Mouse (Mus musculus): ENCODE measurements around the gene Wdr75. TPM values are rescaled to one million over a fixed set of nuclear protein-coding genes. Genes with fewer than 3 reads are reported as not detected.

Gene Wdr75
- polyA plus RNA-seq, 1 experiment: 32.5 TPM

GRCm38 (mm10) chr1:45864564-45865014 lies 69.6 kb downstream of the Wdr75 start:
- H3K27ac ChIP-seq (ENCODE audit: insufficient read depth, low read length): no peak overlapping the region
- TF ChIP-seq POLR2A (IDR thresholded peaks at IDR 0.05; ENCODE audit: extremely low read depth, insufficient read depth, low read length) (no peak), CTCF (IDR thresholded peaks at IDR 0.05; ENCODE audit: extremely low read depth, insufficient read depth, low read length) (no peak)
- no peak overlapping the region for H3K4me3 ChIP-seq (ENCODE audit: insufficient read depth, low read length)
- H3K4me1 ChIP-seq (ENCODE audit: control insufficient read depth, insufficient read depth, low read length): no peaks in the 10 kb centered on the region; the same call in 1 of the 2 replicates

DNA sequence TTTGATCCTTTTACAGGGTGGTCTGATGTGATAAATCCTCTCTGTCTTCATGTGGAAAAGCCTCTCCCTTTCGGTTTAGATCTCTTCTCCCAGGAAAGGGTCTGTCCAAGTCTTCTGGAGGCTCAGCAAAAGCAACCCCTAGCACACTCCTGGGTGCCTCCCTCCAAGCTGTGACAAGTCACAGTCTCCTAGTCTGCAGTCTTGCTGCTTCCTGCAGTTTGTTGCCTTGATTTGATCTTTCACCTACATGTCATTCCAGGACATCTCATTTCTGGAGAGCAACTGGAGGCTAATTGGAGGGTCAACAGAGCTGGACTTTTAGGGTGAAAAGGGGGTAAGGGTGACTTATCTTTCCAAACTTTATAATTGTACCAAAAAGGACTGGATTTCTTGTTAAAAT lies 70.3 kb downstream of the Wdr75 start:
- Histone ChIP-seq H3K4me3 (ENCODE audit: insufficient read depth, low read length) (no peak overlapping the region), H3K4me1 (ENCODE audit: control insufficient read depth, insufficient read depth, low read length) (no peaks in the 10 kb centered on the region), H3K27ac (ENCODE audit: insufficient read depth, low read length) (no peak overlapping the region)
- no peak for TF ChIP-seq POLR2A (IDR thresholded peaks at IDR 0.05; ENCODE audit: extremely low read depth, insufficient read depth, low read length)
- TF ChIP-seq CTCF (IDR thresholded peaks at IDR 0.05; ENCODE audit: extremely low read depth, insufficient read depth, low read length): no peak

DNA sequence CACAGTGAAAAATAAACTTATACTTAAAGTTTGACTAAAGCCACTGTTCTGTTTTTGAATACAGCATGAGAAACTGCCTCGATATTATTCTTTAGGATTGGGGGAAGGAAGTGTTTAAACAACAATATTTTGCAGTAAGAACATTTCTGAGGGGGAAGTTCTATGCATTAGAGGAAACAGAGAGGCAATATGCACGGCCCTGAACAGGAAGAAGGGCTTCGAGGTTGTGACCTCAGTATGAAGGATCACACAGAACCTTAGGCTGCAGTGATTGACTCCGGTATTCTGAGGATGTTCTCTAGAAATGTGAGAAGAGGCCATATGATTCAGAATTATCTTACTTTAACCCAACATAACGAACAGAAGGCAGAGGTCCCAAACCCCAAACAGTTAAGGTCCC lies 70.8 kb downstream of the Wdr75 start:
- H3K27ac ChIP-seq (ENCODE audit: insufficient read depth, low read length): no peak overlapping the region
- no peak for TF ChIP-seq POLR2A (IDR thresholded peaks at IDR 0.05; ENCODE audit: extremely low read depth, insufficient read depth, low read length)
- TF ChIP-seq CTCF (IDR thresholded peaks at IDR 0.05; ENCODE audit: extremely low read depth, insufficient read depth, low read length): no peak

DNA sequence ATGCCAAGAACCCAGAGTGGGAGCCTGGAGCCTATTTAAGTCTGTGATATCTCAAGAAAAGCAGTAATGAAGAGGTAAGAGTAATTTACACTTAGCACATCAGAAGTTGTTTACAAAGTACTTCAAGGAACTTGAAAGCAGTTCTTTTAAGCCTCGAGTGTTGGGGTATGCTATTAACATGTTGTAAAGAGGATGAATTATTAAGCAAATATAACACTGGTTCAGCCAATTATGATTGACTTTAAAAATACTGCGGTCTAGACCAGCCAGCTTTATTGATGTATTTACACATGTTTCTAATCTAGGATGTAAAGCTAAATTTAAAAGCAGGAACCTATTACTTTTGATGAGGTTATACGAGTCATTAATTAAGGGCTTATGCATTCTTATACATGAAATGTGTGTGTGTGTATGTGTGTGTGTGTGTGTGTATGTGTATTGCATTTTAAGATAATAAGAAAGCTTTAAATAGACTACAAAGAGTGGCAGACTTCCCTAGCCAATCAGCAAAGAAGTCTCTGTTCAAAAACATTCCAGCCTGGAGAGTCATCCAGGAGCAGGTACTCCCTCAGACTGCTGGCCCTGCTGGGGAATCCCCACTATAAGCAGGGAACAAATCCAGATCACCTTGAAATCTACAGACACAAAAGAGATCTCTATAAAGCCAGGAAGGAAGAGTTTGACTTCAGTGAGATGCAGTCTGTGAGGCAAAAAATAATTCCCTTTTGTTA lies 71.5 kb downstream of the Wdr75 start:
- TF ChIP-seq POLR2A (IDR thresholded peaks at IDR 0.05; ENCODE audit: extremely low read depth, insufficient read depth, low read length): no peak
- TF ChIP-seq CTCF (IDR thresholded peaks at IDR 0.05; ENCODE audit: extremely low read depth, insufficient read depth, low read length): no peak
- Histone ChIP-seq H3K27ac (ENCODE audit: insufficient read depth, low read length) (no peak overlapping the region), H3K4me3 (ENCODE audit: insufficient read depth, low read length) (no peak overlapping the region), H3K4me1 (ENCODE audit: control insufficient read depth, insufficient read depth, low read length) (no peaks in the 10 kb centered on the region)

More for the DNA sequence above, 70.8 kb downstream of the Wdr75 start:
- no peak overlapping the region for H3K4me3 ChIP-seq (ENCODE audit: insufficient read depth, low read length)
- H3K4me1 ChIP-seq (ENCODE audit: control insufficient read depth, insufficient read depth, low read length): no peaks in the 10 kb centered on the region

GRCm38 (mm10) chr1:45868050-45868449 lies 73.1 kb downstream of the Wdr75 start:
- TF ChIP-seq POLR2A (IDR thresholded peaks at IDR 0.05; ENCODE audit: extremely low read depth, insufficient read depth, low read length) (no peak), CTCF (IDR thresholded peaks at IDR 0.05; ENCODE audit: extremely low read depth, insufficient read depth, low read length) (no peak)
- no peak overlapping the region for H3K27ac ChIP-seq (ENCODE audit: insufficient read depth, low read length)
- no peak overlapping the region for H3K4me3 ChIP-seq (ENCODE audit: insufficient read depth, low read length)
- no peaks in the 10 kb centered on the region for H3K4me1 ChIP-seq (ENCODE audit: control insufficient read depth, insufficient read depth, low read length)

- Histone ChIP-seq H3K27ac (ENCODE audit: insufficient read depth, low read length) (no peak overlapping the region; the same call in 1 of the 2 replicates), H3K4me3 (ENCODE audit: insufficient read depth, low read length) (no peak overlapping the region), H3K4me1 (ENCODE audit: control insufficient read depth, insufficient read depth, low read length) (no peaks in the 10 kb centered on the region)
- TF ChIP-seq CTCF (IDR thresholded peaks at IDR 0.05; ENCODE audit: extremely low read depth, insufficient read depth, low read length) (no peak), POLR2A (IDR thresholded peaks at IDR 0.05; ENCODE audit: extremely low read depth, insufficient read depth, low read length) (no peak)
Observed at GRCm38 (mm10) chr1:45868479-45869137, 73.6 kb downstream of the Wdr75 start.

Other genes with a start within 250 kb of the Wdr75 start
- gene Gm5269, start 95.1 kb downstream of the Wdr75 start, polyA plus RNA-seq (2012; rRNA removed): not detected in 2 replicates
- 10.9 and 11.9 TPM in 2 replicates for gene Slc40a1, start 131.4 kb downstream of the Wdr75 start, polyA plus RNA-seq (2012; rRNA removed)